Mouse (Mus musculus) E14TG2a.4 (cell line): Measurements from ENCODE around the gene Kirrel3.
A peak's percentile ranks its signal among the peaks of the same experiment; 100 is the strongest.

Source experiments
- H3K27me3 ChIP-seq: 2 replicates; pipeline ENCODE4 v1.6.1; 2014; ENCODE audit warnings: low read length, control low read depth; ENCODE audit not compliant: insufficient read depth
- H3K36me3 ChIP-seq: 2 replicates; pipeline ENCODE4 v1.6.1; 2014; ENCODE audit warnings: low read length, control low read depth; ENCODE audit not compliant: insufficient read depth
- H3K4me1 ChIP-seq: replicated peaks from 2 replicates; pipeline ENCODE4 v1.6.1; 2014; ENCODE audit warnings: low read depth, low read length, control low read depth
- H3K4me3 ChIP-seq: replicated peaks from 2 replicates; pipeline ENCODE4 v1.5.1; 2014; ENCODE audit warnings: mild to moderate bottlenecking, low read length
- H3K9me3 ChIP-seq: 2 replicates; pipeline ENCODE4 v1.6.1; 2014; ENCODE audit warnings: low read length, control low read depth
- CTCF ChIP-seq: conservative IDR thresholded peaks from 2 replicates; pipeline ENCODE4 v1.5.1; 2014; ENCODE audit warnings: low read length
- NANOG ChIP-seq: IDR thresholded peaks from 2 replicates; pipeline ENCODE4 v1.6.1; 2014; ENCODE audit warnings: borderline replicate concordance, low read length, mixed read lengths
- POU5F1 ChIP-seq: IDR thresholded peaks from 2 replicates; pipeline ENCODE4 v1.6.1; 2014; ENCODE audit warnings: low read length, borderline replicate concordance

The Kirrel3 gene

DNA sequence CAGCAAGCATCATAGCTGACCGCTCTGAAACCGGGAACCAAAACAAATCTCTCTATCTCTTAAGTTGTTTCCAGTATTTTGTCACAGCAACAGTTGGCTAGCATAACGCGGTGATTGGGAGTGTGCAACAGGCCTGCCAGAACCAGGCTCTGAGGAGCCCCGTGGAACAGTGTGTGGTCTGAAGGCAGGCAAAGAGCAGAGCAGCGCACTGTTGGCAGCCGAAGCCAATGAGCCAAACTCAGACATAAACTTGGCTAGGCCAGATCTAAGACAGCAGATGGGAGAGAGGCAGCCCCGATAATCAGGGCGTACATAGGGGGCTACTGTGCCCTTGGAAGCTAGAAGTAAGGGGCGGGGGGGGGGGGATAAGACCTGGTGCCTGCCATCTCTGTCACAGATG is 372.4 kb downstream of the Kirrel3 start:
- no peaks in the 10 kb centered on the region for H3K9me3 ChIP-seq
- no peaks in the 10 kb centered on the region for H3K36me3 ChIP-seq
- H3K4me1 ChIP-seq = no peaks in the 10 kb centered on the region
- TF ChIP-seq CTCF (no peak), NANOG (no peak), POU5F1 (no peak)
- H3K27me3 ChIP-seq = no peaks in the 10 kb centered on the region
- no peak overlapping the region for H3K4me3 ChIP-seq

DNA sequence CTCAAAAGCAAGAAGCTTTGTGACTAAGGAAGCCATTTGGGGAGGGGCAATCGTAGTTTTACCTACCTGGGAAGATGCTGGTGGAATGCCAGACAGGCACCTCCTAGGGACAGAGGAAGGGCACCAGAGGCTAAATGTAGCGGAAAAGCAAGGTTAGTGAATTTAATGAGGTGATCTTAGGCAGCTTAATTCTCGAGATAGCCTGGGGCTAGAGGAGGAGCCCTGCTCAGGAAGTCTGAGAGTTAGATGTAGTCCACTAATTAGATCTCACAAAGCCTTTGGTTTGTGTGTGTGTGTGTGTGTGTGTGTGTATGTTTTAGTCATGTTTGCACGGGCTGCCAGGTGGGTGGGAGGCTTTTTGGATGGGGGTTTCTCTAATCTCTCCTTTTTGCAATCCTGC is 375.2 kb downstream of the Kirrel3 start:
- Histone ChIP-seq H3K4me3 (no peak overlapping the region), H3K9me3 (no peaks in the 10 kb centered on the region), H3K36me3 (no peaks in the 10 kb centered on the region), H3K4me1 (no peaks in the 10 kb centered on the region), H3K27me3 (no peaks in the 10 kb centered on the region; the same call in 1 of the 2 replicates)
- TF ChIP-seq POU5F1 = no peak
- TF ChIP-seq NANOG = no peak
- TF ChIP-seq CTCF = no peak

DNA sequence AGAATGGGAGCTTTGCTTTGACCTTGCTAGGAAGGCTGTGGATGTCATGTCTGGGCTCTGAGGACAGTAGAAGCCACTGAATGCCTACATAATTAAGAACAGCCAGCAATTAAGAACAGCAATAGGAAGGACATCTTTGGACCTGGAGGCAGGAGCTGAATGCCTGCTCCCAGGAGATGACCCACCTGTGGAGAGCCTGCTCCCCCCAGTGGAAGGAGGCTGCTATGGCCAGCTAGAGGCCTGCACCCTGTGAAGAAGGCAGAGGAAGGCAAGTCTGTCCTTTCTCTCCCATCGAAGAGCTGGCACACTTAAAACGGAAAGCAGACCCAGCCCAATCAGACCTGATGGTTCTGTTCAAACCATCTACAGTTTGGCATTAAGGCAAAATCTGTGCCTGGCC is 376.1 kb downstream of the Kirrel3 start:
- no peaks in the 10 kb centered on the region for H3K36me3 ChIP-seq
- no peaks in the 10 kb centered on the region for H3K9me3 ChIP-seq
- H3K27me3 ChIP-seq = no peaks in the 10 kb centered on the region; the same call in 1 of the 2 replicates
- TF ChIP-seq NANOG (no peak), CTCF (peak; percentile 17)
- no peak overlapping the region for H3K4me3 ChIP-seq
- no peaks in the 10 kb centered on the region for H3K4me1 ChIP-seq

DNA sequence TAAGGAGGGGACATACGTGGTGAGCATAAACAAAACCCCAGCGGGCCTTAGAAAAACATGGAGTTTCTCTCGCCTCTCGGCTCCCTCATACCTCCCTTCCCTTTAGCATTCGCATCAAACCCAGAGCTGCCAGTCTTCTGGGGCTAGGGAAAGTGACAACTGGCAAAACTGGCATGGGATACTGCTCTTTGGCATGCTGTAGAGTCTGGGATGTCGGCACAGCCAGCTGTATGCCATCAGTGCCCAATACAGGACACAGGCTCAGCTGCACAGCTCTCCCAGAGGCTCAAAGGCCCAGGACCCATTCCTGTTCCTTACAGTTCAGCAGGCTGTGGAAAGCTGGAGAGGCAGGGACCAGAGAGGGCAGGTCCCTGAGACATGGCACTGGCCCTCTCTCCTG is 379.9 kb downstream of the Kirrel3 start:
- TF ChIP-seq NANOG = no peak
- no peak for TF ChIP-seq CTCF
- TF ChIP-seq POU5F1 = no peak
- Histone ChIP-seq H3K36me3 (no peaks in the 10 kb centered on the region), H3K27me3 (peaks cover 21% of the 10 kb centered on the region), H3K9me3 (no peaks in the 10 kb centered on the region), H3K4me3 (no peak overlapping the region), H3K4me1 (peaks cover 7% of the 10 kb centered on the region)

DNA sequence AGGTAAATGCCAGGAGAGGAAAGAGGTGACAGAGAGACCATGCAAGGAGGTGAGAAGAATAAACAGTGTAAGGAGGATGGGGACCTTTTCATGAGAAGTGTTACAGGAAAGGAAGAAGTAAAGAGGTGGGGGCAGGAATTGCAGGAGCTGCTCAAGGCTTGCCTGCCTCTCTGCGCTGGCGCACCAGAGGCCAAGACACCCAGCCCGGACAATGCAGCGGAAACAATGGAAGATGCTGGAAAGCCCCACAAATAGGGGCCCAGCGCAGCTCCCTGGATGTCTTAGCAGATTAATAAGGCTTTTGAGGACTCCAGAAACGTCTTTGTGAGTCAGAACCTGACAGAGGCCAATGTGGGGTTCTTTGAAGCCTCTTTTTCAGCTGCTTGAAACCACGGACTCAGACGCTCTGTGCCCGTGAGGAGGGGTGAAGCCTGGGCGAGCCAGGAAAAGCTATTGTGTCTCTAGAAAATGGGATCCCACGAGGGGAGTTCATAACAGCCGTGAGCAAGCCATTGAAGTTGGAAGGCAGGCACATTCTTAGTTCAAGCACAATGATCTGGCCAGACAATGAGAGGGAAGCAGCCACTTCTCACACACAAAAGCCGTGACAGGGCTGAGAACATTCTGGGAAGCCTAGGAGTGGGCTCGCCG is 385.7 kb downstream of the Kirrel3 start:
- no peaks in the 10 kb centered on the region for H3K36me3 ChIP-seq
- TF ChIP-seq NANOG = peak; percentile 77
- TF ChIP-seq POU5F1 = no peak
- no peak for TF ChIP-seq CTCF
- H3K4me3 ChIP-seq = no peak overlapping the region
- peaks cover 12% of the 10 kb centered on the region for H3K4me1 ChIP-seq
- peaks cover 38% of the 10 kb centered on the region for H3K27me3 ChIP-seq
- H3K9me3 ChIP-seq = no peaks in the 10 kb centered on the region

DNA sequence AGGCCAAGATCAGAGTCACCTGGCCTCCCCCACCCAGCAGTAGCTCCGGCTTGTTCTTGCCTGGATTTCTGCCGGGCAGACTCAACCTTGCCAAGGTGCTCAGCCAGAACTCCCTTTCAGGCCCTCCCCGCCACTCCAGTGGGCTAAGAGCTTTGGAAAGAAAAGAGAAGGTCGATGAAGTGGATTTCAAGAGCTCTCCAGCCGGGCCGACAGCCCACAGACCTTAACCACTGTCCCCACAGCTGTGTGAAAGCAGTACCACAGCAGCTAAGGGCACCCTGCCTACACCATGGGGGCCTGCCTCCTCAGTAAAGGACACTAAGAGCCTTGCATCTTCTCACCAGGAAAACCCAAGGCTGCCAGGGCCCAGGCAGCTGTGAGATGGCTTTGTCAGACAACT is 389.5 kb downstream of the Kirrel3 start:
- Histone ChIP-seq H3K27me3 (peaks cover 18% of the 10 kb centered on the region), H3K4me3 (no peak overlapping the region), H3K36me3 (no peaks in the 10 kb centered on the region), H3K4me1 (peaks cover 5% of the 10 kb centered on the region; the same call in 1 of the 2 replicates), H3K9me3 (no peaks in the 10 kb centered on the region)
- TF ChIP-seq CTCF (no peak), NANOG (no peak), POU5F1 (no peak)

DNA sequence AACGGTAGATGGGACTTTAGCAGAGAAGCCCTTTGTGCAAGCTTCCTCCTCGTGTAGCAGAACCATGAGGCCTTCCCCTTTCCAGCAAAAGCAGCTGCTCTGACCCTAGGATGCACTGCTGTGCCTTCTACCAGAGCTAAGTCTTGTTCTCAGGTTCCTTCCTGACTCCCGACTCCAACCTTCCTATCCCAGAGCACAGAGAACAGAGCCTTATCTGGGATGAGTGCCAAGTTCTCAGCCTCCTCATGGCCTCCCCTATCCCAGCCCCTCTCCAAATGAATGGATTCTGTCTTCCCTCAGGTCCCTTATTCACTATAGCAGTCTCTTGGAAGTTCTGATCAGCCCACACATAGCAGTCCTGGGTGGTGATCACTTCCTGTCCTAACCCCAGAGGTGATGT is 391.5 kb downstream of the Kirrel3 start:
- peaks cover 8% of the 10 kb centered on the region; the same call in 1 of the 2 replicates for H3K27me3 ChIP-seq
- no peaks in the 10 kb centered on the region for H3K36me3 ChIP-seq
- no peaks in the 10 kb centered on the region for H3K4me1 ChIP-seq
- no peaks in the 10 kb centered on the region for H3K9me3 ChIP-seq
- no peak for TF ChIP-seq NANOG
- TF ChIP-seq POU5F1 = no peak
- TF ChIP-seq CTCF = no peak
- no peak overlapping the region for H3K4me3 ChIP-seq

DNA sequence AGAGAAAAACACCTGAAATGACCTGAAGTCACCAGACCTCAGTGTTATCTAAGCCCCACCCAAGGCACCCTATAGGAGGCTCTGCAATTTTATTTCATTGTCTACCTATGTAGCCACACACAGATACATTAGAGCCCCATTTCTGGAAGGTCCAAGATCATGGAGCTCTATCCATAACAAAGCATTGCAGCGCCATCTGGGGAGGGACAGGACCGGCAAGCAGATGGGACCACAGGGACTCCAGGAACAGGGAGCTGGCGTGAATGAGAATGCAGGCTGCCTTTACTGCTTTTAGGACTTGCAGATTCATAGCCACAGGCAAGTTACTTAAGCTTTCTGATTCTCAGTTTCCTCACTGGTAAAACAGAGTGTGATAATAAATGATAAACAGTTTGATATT is 392.1 kb downstream of the Kirrel3 start:
- H3K4me3 ChIP-seq = no peak overlapping the region
- 0 out of 2 replicates have a peak, but pooled peaks cover 3% of the 10 kb centered on the region for H3K4me1 ChIP-seq
- no peaks in the 10 kb centered on the region for H3K9me3 ChIP-seq
- no peak for TF ChIP-seq NANOG
- H3K36me3 ChIP-seq = no peaks in the 10 kb centered on the region
- H3K27me3 ChIP-seq = peaks cover 3% of the 10 kb centered on the region; the same call in 1 of the 2 replicates

DNA sequence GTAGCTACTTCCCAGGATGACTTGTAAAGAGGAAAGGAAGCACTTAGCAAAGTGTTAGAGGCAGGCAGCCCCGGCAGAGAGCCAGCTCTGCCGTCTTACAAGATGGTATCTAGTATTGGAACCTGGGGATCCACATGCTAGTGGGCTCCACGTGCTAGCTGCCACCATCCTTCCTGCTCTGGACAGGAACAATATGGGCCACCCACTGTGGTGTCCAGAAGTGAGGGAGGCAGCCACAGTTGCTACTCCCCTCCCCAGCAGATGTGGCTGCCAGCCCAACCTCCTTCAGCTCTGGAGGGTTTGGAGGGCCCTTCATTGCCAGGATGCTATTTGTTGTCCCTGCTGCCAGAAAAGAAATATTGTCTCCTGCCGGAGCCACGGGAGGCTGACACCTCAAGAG is 396.1 kb downstream of the Kirrel3 start:
- TF ChIP-seq CTCF (no peak), NANOG (no peak), POU5F1 (no peak)

More for the DNA sequence above, 396.1 kb downstream of the Kirrel3 start:
- H3K27me3 ChIP-seq = no peaks in the 10 kb centered on the region
- H3K9me3 ChIP-seq = no peaks in the 10 kb centered on the region
- no peaks in the 10 kb centered on the region for H3K36me3 ChIP-seq
- H3K4me3 ChIP-seq = no peak overlapping the region
- H3K4me1 ChIP-seq = 0 out of 2 replicates have a peak, but pooled peaks cover 3% of the 10 kb centered on the region
